Mouse (Mus musculus) small intestine, adult 2 months (tissue): ENCODE results near the gene Gnptg. TPM values are rescaled to one million over a fixed set of nuclear protein-coding genes. Genes with fewer than 3 reads are reported as not detected.

Experiments used
- H3K27ac ChIP-seq: fragments of 200-500 bp; 2 replicates; pipeline ENCODE4 v1.5.1; 2012; ENCODE audit warnings: low read depth, low read length, control low read depth, inconsistent platforms; ENCODE audit not compliant: insufficient read depth
- H3K27me3 ChIP-seq: fragments of 200-500 bp; 2 replicates; pipeline ENCODE4 v1.6.1; 2012; ENCODE audit warnings: mild to moderate bottlenecking, moderate library complexity, low read length, inconsistent platforms; ENCODE audit not compliant: control insufficient read depth, insufficient read depth
- H3K36me3 ChIP-seq: fragments of 200-500 bp; 2 replicates; pipeline ENCODE4 v1.6.1; 2012; ENCODE audit warnings: mild to moderate bottlenecking, low read length, control low read depth, inconsistent platforms; ENCODE audit not compliant: control insufficient read depth, insufficient read depth
- H3K4me1 ChIP-seq: fragments of 200-500 bp; 2 replicates; pipeline ENCODE4 v1.6.1; 2012; ENCODE audit warnings: low read length, inconsistent platforms, mixed read lengths; ENCODE audit not compliant: control insufficient read depth, insufficient read depth, insufficient read length
- H3K4me3 ChIP-seq: fragments of 200-500 bp; 2 replicates; pipeline ENCODE4 v1.5.1; 2012; ENCODE audit warnings: low read depth, mild to moderate bottlenecking, control low read depth, inconsistent platforms, low read length, moderate library complexity
- CTCF ChIP-seq: fragments of 200-500 bp; IDR thresholded peaks from 2 replicates; pipeline ENCODE4 v1.5.1; 2012; ENCODE audit warnings: low read depth, mild to moderate bottlenecking, control low read depth, inconsistent platforms, low read length, moderate library complexity, mixed read lengths; ENCODE audit not compliant: insufficient replicate concordance, insufficient read length; ENCODE audit errors: extremely low read depth
- POLR2A ChIP-seq: fragments of 200-500 bp; IDR thresholded peaks from 2 replicates; pipeline ENCODE4 v1.6.1; 2012; ENCODE audit warnings: low read depth, mild to moderate bottlenecking, control low read depth, inconsistent platforms, low read length, moderate library complexity
- WGBS: fragments of 180-500 bp; shearing (Covaris S2); methylation state at CpG from one replicate; pipeline ENCODE4 v1.1.7; 2018; 5-methylcytosine and 5-hydroxymethylcytosine counted together
- polyA plus RNA-seq: library from polyadenylated mRNA; depleted of rRNA; stranded (reverse); fragments of >200 nt; gene quantifications from 2 replicates; pipeline ENCODE4 v1.2.3, GENCODE M21; 2012

The Gnptg gene
- polyA plus RNA-seq, 1 experiment: 29.3 TPM

DNA sequence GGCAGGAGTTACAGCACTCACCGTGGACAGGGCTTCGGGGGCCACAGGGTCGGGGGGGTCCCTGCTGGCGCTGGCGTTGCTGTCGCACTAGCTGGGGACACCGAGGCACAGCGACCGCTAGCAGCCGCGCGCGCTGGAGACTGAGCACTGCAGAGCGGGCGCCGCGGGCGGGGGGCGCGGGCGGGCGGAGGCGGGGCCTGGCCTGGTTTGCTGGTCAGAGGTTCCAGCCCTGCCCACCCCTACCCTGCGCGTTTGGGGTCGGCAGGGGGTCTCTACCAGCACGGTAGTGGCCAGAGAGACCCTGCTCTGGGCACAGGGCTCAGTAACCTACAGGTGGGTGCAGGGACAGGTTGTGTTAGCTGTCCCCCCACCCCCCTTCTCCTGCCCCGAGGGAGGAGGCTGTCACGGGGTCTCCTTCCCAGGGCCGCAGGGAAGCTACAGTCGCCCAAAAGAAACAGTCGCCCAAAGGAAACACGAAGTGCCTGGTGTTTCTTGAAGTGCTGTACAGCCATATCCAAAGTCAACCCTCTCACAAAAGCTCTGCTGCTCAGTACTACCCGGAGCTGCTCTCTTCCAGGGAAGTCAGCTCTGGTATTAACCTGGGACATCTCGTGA, 16.3 kb upstream of the Gnptg start, which contains the start of gene Baiap3:
TSS of gene Baiap3 (minus strand) at position 225 of the 615 bp plus-strand sequence.
- WGBS: 3% methylated on average over 35 of the region's 35 CpGs
- Histone ChIP-seq H3K27ac (no peak within 1 kb of the TSS), H3K27me3 (peaks cover 17% of the 10 kb centered on the region), H3K36me3 (peaks cover 7% of the 10 kb centered on the region; the same call in 1 of the 2 replicates), H3K4me3 (peak within 1 kb of the TSS; percentile 48), H3K4me1 (peaks cover 6% of the 10 kb centered on the region)
- TF ChIP-seq POLR2A (no peak), CTCF (no peak)

DNA sequence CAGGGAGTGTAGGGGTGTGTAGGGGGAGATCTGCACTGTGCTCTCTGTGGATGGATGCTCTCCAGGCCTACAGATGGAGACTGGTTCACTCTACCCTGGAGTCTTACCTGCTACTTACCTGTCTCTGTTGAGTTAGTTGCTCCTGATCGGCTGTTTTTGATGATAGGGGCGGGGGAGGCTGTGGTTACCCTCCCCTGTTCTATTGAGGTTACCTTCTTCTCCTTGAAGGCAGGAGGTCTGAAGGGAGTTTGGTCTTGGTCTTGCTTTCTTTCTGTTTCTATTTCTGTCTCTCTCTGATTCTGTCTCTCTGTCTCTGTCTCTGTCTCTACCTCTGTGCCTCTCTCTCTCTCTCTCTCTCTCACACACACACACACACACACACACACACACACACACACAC, 15.2 kb upstream of the Gnptg start:
- no peak overlapping the region for H3K27ac ChIP-seq
- H3K27me3 ChIP-seq: peaks cover 17% of the 10 kb centered on the region
- peak overlapping the region; percentile 48; the same call in 1 of the 2 replicates for H3K4me3 ChIP-seq
- WGBS: 55% methylated on average over 2 of the region's 2 CpGs
- TF ChIP-seq POLR2A (no peak), CTCF (no peak)
- peaks cover 6% of the 10 kb centered on the region; the same call in 1 of the 2 replicates for H3K36me3 ChIP-seq
- peaks cover 6% of the 10 kb centered on the region for H3K4me1 ChIP-seq

DNA sequence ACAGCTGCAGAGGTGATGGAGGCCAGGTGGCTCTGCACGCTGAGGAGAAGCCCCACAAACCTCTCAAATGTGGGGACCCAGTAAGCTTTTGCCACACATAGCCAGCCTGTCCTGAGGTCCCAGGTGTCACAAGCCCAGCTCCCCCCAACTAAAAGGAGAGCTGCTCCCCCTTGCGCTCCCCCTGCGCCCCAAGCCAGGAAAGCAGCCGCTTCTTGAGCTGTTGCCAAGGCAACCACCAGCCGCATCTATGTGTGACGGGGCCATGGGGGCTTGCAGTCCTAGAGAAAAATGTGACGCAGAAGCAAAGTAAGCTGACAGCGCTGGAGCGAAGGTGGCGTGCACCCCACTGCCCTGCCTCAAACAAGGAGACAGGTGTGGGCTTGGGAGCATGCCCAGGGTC, 13.8 kb upstream of the Gnptg start:
- H3K36me3 ChIP-seq: no peaks in the 10 kb centered on the region
- no peak overlapping the region for H3K27ac ChIP-seq
- H3K4me3 ChIP-seq: no peak overlapping the region
- peaks cover 17% of the 10 kb centered on the region for H3K27me3 ChIP-seq
- peaks cover 6% of the 10 kb centered on the region for H3K4me1 ChIP-seq
- TF ChIP-seq CTCF: no peak
- no peak for TF ChIP-seq POLR2A
- 26% methylated on average over 10 of the region's 10 CpGs for WGBS

DNA sequence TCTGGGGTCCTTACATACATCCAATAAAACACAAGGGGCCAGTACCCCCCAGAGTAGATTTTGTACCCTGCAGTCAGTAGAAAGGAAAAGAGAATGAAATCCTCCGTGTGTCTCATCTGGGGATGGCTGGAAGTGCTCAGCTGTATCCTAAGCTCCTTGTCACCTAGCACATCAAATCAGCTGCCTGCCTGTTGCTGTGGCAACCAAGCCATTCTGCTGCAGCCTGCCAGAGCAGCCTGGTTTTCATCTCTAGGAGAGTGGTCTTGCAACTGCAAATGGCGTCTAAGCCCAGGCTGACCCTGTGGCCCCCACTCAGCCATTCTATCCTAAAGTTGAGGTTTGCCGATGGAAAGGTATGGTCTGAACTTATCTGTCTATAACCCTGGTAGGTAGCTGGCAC, 12.7 kb upstream of the Gnptg start:
- Histone ChIP-seq H3K27ac (no peak overlapping the region), H3K4me3 (no peak overlapping the region), H3K27me3 (peaks cover 17% of the 10 kb centered on the region), H3K36me3 (no peaks in the 10 kb centered on the region), H3K4me1 (peaks cover 4% of the 10 kb centered on the region; the same call in 1 of the 2 replicates)
- no peak for TF ChIP-seq CTCF
- TF ChIP-seq POLR2A: no peak
- WGBS: 45% methylated on average over 3 of the region's 3 CpGs

DNA sequence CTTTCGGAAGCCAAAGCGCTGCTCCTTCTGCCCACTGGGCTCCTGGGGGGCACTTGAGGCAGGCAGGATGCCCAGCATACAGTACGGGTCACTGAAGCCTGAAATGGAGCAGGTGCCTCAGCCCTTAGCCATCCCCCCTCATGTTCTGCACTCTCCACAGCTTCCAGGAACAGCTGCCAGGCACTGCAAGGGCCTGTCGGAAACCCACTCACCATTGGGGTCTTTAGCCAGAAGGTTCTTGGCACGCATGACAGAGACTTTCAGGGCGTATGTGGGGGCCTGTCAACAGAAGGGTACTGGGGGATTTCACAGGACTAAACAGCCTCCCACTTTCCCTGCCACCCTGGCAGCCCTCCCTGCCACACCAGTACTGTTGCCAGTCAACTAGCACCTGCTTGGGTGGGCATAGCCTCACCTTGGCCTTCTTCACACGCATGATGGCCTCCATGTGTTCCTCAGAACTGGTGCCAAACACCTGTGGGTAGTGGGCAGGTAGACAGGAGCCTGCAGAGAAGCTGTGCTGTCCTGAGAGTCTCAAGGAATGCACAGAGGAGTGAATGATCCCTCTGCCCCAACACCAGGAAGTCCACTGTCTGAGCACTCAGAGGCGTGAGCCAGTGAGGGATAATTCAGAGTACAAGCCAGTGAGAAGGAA, 10.4 kb upstream of the Gnptg start:
- WGBS: 76% methylated on average over 8 of the region's 8 CpGs
- Histone ChIP-seq H3K27ac (no peak overlapping the region), H3K4me3 (no peak overlapping the region), H3K36me3 (no peaks in the 10 kb centered on the region), H3K27me3 (peaks cover 5% of the 10 kb centered on the region), H3K4me1 (no peaks in the 10 kb centered on the region)
- TF ChIP-seq POLR2A (no peak), CTCF (no peak)

DNA sequence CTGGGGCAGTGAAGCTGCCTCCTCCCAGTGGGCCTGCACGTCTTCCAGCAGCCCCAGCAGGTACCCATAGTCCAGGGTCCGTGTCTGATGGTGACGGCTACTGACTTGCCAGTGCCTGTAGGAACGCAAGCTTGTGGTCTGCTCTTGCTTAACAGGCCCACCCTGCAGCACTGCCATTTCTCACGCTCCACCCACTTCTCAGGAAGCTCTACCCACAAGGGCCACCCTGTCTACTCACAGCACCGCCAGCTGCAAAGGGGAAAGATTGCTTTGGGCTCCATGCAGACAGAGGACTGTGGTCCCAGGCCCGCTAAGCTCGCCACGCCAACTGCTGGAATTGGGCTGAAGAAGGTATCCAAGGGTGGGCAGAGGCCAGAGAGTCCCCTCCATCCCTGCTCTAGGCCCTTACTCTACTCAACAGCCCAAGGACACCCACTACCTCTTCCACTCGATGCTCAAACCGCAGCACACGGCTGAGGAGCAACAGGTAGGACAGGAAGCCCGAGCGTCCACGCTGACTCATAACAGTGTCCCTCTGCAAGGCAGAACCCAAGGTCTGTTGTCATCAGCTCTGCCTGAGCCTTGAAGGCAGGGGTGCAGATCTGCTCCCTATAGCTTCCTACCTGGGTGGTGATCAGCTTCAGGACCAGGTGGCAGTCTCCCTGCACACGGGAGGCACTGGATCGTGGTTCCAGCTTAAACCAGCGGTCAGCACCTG, 8.3 kb upstream of the Gnptg start:
- Histone ChIP-seq H3K4me3 (no peak overlapping the region), H3K36me3 (peaks cover 1% of the 10 kb centered on the region; the same call in 1 of the 2 replicates), H3K27ac (no peak overlapping the region), H3K4me1 (no peaks in the 10 kb centered on the region), H3K27me3 (no peaks in the 10 kb centered on the region; the same call in 1 of the 2 replicates)
- TF ChIP-seq POLR2A: no peak
- TF ChIP-seq CTCF: no peak
- 67% methylated on average over 18 of the region's 18 CpGs for WGBS

DNA sequence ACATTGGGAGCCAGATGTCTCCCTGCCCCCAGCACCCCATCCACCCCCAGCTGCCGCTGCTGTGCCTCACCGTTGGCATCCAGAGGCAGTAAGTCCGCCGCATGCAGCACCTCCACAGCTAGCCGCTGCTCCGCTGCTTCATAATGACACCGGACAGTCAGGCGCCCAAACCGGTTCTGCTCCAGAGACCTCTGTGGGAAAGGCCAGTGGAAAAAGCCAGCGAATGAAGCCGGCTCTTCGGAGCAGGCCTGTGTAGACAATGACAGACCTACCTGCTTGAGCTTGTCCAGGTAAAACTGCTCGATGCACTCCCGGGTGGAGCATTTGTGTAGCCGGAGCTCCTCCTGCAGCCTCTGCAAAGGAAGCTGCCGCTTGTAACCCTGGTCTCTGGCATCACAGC, 4.3 kb upstream of the Gnptg start:
- H3K4me1 ChIP-seq: no peaks in the 10 kb centered on the region
- H3K36me3 ChIP-seq: peaks cover 8% of the 10 kb centered on the region; the same call in 1 of the 2 replicates
- 72% methylated on average over 16 of the region's 16 CpGs for WGBS
- TF ChIP-seq POLR2A: no peak
- no peak for TF ChIP-seq CTCF
- no peak overlapping the region for H3K27ac ChIP-seq
- no peaks in the 10 kb centered on the region for H3K27me3 ChIP-seq
- no peak overlapping the region for H3K4me3 ChIP-seq
